Mouse (Mus musculus) hindbrain, postnatal 0 days (tissue): ENCODE data around the gene Cap1. TPM values are rescaled to one million over a fixed set of nuclear protein-coding genes. Genes with fewer than 3 reads are reported as not detected.

ENCODE experiments used
- ATAC-seq: fragments of 200-750 bp; cut with Nextera tagmentation; 2 replicates; pipeline ENCODE4 v1.8.0; 2017; ENCODE audit warnings: mild to moderate bottlenecking, moderate TSS enrichment, moderate library complexity
- DNase-seq: peaks from one replicate; pipeline ENCODE4 v3.0.0-alpha.2; 2015; ENCODE audit warnings: low spot score
- H3K27ac ChIP-seq: fragments of 300-500 bp; sonication (generic); 2 replicates; pipeline ENCODE4 v1.5.1; 2014; ENCODE audit warnings: mild to moderate bottlenecking
- H3K27me3 ChIP-seq: fragments of 300-500 bp; sonication (generic); 2 replicates; pipeline ENCODE4 v1.6.1; 2014; ENCODE audit warnings: low read length, mixed read lengths; ENCODE audit not compliant: insufficient read depth
- H3K36me3 ChIP-seq: fragments of 300-500 bp; sonication (generic); 2 replicates; pipeline ENCODE4 v1.6.1; 2014; ENCODE audit warnings: low read length, mixed read lengths; ENCODE audit not compliant: insufficient read depth
- H3K4me1 ChIP-seq: fragments of 300-500 bp; sonication (generic); 2 replicates; pipeline ENCODE4 v1.6.1; 2014; ENCODE audit warnings: antibody characterized with exemption, low read length, mixed read lengths; ENCODE audit not compliant: insufficient read depth
- H3K4me2 ChIP-seq: fragments of 300-500 bp; sonication (generic); 2 replicates; pipeline ENCODE4 v1.6.1; 2014; ENCODE audit warnings: low read depth, mild to moderate bottlenecking, low read length, moderate library complexity, mixed read lengths
- H3K4me3 ChIP-seq: fragments of 300-500 bp; sonication (generic); 2 replicates; pipeline ENCODE4 v1.5.1; 2014; ENCODE audit warnings: low read length
- H3K9ac ChIP-seq: fragments of 300-500 bp; sonication (generic); replicated peaks from 2 replicates; pipeline ENCODE4 v1.6.1; 2014; ENCODE audit warnings: mild to moderate bottlenecking, low read length, moderate library complexity, mixed read lengths
- H3K9me3 ChIP-seq: fragments of 300-500 bp; sonication (generic); 2 replicates; pipeline ENCODE4 v1.6.1; 2016; ENCODE audit warnings: low read length, mixed read lengths
- CTCF ChIP-seq: IDR thresholded peaks from 2 replicates; pipeline ENCODE4 v1.5.1; 2016; ENCODE audit warnings: antibody characterized with exemption, control low read depth, low read depth
- WGBS: fragments of 180-500 bp; shearing (Covaris S2); extraction: QIAGEN DNeasy Blood & Tissue Kit; methylation state at CpG from one replicate; pipeline ENCODE4 v1.1.7; 2014; 5-methylcytosine and 5-hydroxymethylcytosine counted together
- polyA plus RNA-seq: library from polyadenylated mRNA; unstranded; fragments of >200 nt; fragmentation: Nextera tagmentation; extraction: Ambion mirVana; gene quantifications from 2 replicates; pipeline ENCODE4 v1.2.1, GENCODE M21; 2015
- total RNA-seq: library from RNA; depleted of rRNA; stranded (reverse); fragments of >200 nt; gene quantifications from 2 replicates; pipeline ENCODE4 v1.2.3, GENCODE M21; 2014

Cap1 gene
- total and polyA plus RNA-seq, 2 experiments from 2014 or later, result 60.1 to 133 TPM

DNA sequence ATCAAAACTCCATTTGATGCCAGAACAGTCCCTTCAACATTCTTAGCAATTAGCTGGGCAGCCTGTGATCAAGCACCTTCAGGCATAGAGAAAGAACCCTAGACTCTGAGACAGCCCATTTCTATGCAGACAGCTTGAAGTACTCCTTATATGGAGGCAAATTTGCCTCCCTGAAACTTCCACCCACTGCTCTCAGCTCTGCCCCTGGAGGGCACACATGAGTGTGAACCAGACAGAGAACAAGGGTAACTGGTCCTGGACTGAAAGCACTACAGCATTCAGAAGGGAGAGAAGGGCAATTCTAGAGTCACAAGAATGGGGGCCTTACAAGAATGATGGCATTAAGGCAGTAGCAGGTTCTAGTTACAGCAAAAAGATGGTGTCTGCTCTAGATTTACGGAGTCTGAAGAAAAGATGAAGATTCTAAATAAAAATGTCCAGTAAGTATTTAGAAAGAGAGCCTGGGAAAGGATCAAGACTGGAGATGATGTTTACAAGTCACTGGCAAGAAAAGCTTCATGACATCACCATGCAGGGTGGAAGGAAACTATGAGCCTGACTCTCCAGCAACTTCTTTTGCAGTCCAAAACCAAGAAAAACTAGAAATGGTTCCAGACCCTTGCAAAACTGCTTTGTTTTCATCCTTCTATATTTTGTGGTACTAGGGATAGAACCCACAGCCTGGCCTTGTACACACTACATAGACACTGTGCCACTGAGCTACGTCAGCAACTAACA, 7.4 kb downstream of the Cap1 start:
- ATAC-seq (no peak), DNase-seq (no peak)
- no peak overlapping the region for H3K9ac ChIP-seq
- H3K36me3 ChIP-seq, result no peaks in the 10 kb centered on the region
- WGBS, result 90% methylated on average over 2 of the region's 2 CpGs
- H3K4me3 ChIP-seq, result no peak overlapping the region
- no peak overlapping the region for H3K27ac ChIP-seq
- H3K4me1 ChIP-seq, result 0 out of 2 replicates have a peak, but pooled peaks cover 3% of the 10 kb centered on the region
- no peak overlapping the region for H3K4me2 ChIP-seq
- no peaks in the 10 kb centered on the region for H3K27me3 ChIP-seq
- TF ChIP-seq CTCF, result no peak
- no peaks in the 10 kb centered on the region for H3K9me3 ChIP-seq

DNA sequence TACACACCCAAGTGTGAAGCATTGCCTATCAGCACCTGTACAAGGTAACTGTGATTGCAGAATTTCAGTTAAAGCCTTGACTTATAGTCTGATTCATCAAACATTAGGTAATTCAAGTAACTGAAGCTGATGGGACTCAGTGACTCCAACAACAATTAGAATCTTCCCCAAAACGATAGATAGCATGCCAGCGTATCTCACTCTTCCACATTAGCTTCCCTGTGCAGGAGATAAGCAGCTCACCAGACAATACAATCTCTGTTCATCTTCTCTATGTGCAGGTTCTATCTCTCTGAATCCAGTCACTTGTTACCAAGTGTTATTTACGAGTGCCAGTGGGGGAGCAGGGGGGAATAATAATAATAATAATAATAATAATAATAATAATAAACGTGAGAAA, 12.3 kb downstream of the Cap1 start:
- no peak for ATAC-seq
- Histone ChIP-seq H3K9ac (no peak overlapping the region), H3K9me3 (no peaks in the 10 kb centered on the region), H3K4me3 (no peak overlapping the region), H3K4me2 (no peak overlapping the region), H3K36me3 (peaks cover 29% of the 10 kb centered on the region), H3K4me1 (no peaks in the 10 kb centered on the region), H3K27me3 (no peaks in the 10 kb centered on the region), H3K27ac (no peak overlapping the region)
- TF ChIP-seq CTCF, result no peak
- no peak for DNase-seq
- 89% methylated on average over 4 of the region's 4 CpGs for WGBS

DNA sequence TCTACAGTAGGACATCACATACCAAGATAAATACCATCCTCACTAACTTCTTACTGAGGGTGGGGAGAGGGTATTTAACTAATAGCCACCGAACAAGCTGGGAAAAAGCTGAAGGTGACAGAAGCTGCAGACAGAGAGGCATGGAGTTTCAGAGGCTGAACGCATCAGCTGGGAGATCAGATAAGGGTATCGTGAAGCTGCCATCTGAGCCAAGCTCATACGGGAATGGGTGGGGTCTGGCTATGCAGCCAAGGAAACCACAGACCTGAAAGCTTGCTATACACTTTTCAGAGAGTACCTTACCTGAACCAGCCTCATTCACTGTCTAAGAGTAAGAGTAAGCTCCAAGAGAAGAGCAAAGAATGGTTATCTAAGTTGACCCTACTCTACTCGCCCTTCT, 12.9 kb downstream of the Cap1 start:
- DNase-seq (no peak), ATAC-seq (no peak)
- Histone ChIP-seq H3K4me3 (no peak overlapping the region), H3K4me2 (no peak overlapping the region), H3K9me3 (no peaks in the 10 kb centered on the region), H3K36me3 (peaks cover 30% of the 10 kb centered on the region), H3K9ac (no peak overlapping the region), H3K27ac (no peak overlapping the region), H3K27me3 (no peaks in the 10 kb centered on the region), H3K4me1 (no peaks in the 10 kb centered on the region)
- 90% methylated on average over 5 of the region's 5 CpGs for WGBS
- no peak for TF ChIP-seq CTCF

- H3K4me2 ChIP-seq, result no peak overlapping the region
- H3K27me3 ChIP-seq, result no peaks in the 10 kb centered on the region
- 87% methylated on average over 2 of the region's 2 CpGs for WGBS
- DNase-seq (no peak), ATAC-seq (no peak)
- H3K9me3 ChIP-seq, result no peaks in the 10 kb centered on the region
- no peak overlapping the region for H3K9ac ChIP-seq
- peaks cover 30% of the 10 kb centered on the region for H3K36me3 ChIP-seq
- H3K4me1 ChIP-seq, result no peaks in the 10 kb centered on the region
- H3K27ac ChIP-seq, result no peak overlapping the region
- H3K4me3 ChIP-seq, result no peak overlapping the region
- TF ChIP-seq CTCF, result no peak
These were observed 13.9 kb downstream of the Cap1 start for GRCm38 (mm10) chr4:122871989-122872388.

- H3K4me3 ChIP-seq, result no peak overlapping the region
These were observed 14.6 kb downstream of the Cap1 start for GRCm38 (mm10) chr4:122871269-122871668.

DNA sequence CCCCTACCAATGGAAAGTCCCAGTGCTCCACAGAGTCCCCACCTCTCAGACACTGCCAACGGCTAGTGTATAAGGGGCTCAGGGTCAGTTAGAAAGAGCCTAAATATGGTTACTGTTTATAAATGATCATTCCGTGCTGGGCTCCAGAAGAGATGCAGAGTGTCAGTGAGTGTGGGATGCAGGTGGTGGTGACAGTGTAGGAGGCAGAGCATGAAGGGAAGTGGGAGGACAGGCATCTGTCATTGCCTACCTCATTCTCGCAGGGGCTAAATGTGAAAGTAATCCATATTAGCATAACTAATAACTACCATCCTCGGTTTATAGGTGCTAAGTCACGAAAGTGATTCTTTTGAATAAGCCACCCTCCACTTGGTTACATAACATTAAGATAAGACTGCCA, 15.1 kb downstream of the Cap1 start:
- no peak overlapping the region for H3K4me3 ChIP-seq
- WGBS, result 90% methylated on average over 5 of the region's 5 CpGs
- TF ChIP-seq CTCF, result no peak
- H3K9ac ChIP-seq, result no peak overlapping the region
- no peaks in the 10 kb centered on the region for H3K4me1 ChIP-seq
- H3K36me3 ChIP-seq, result peaks cover 39% of the 10 kb centered on the region
- no peaks in the 10 kb centered on the region for H3K27me3 ChIP-seq
- H3K27ac ChIP-seq, result no peak overlapping the region
- no peak overlapping the region for H3K4me2 ChIP-seq
- ATAC-seq (no peak), DNase-seq (no peak)
- H3K9me3 ChIP-seq, result no peaks in the 10 kb centered on the region

More at GRCm38 (mm10) chr4:122871269-122871668, 14.6 kb downstream of the Cap1 start:
- DNase-seq, result no peak
- Histone ChIP-seq H3K27me3 (no peaks in the 10 kb centered on the region), H3K9me3 (no peaks in the 10 kb centered on the region), H3K4me1 (no peaks in the 10 kb centered on the region), H3K27ac (no peak overlapping the region), H3K9ac (no peak overlapping the region), H3K4me2 (no peak overlapping the region), H3K36me3 (peaks cover 35% of the 10 kb centered on the region)
- ATAC-seq, result no peak
- WGBS, result 92% methylated on average over 11 of the region's 11 CpGs
- TF ChIP-seq CTCF, result no peak

DNA sequence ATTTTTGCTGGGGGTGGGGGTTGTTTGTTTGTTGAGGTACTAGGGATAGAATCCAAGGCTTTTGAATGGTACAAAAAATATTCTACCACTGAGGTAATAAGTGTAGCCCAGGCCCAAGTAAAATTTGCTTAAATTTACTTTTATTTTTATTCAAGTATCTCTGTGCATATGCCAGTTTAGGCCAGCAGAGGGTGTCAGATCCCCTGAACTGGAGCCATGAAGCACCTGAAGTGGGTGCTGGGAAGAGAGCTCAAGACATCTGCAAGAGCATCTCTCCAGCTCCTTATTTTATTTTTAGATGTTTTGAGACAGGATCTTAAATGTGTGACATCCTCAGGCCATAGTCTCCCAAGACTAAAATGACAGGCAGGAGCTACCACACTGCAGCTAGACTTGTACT, 15.8 kb downstream of the Cap1 start:
- peak; percentile 59 for DNase-seq
- peaks cover 46% of the 10 kb centered on the region for H3K36me3 ChIP-seq

More for the DNA sequence above, 15.8 kb downstream of the Cap1 start:
- no peak overlapping the region for H3K4me3 ChIP-seq
- H3K4me2 ChIP-seq, result no peak overlapping the region
- H3K27me3 ChIP-seq, result no peaks in the 10 kb centered on the region
- H3K9ac ChIP-seq, result no peak overlapping the region
- H3K27ac ChIP-seq, result no peak overlapping the region
- no peaks in the 10 kb centered on the region for H3K4me1 ChIP-seq
- TF ChIP-seq CTCF, result peak; percentile 68
- no peak for ATAC-seq
- no peaks in the 10 kb centered on the region for H3K9me3 ChIP-seq
